Mouse (Mus musculus) cerebellum, postnatal 25 days (tissue): ENCODE measurements at regions not wholly inside any gene's neighbourhood (a gene's known extent, or its start where the extent isn't known, plus 50 kb on each side); places are given as distances from the start of the nearest gene placed in this dataset.

Experiments used
- DNase-seq, 2 experiments: peaks; one replicate each; pipeline ENCODE4 v3.0.0; 2021; ENCODE audit warnings: mixed read lengths in 2 of 2

GRCm38 (mm10) chr10:92225818-92226217 is 496.4 kb downstream of the Nedd1 start:
- no peak for DNase-seq

- DNase-seq = no peak
Observed at GRCm38 (mm10) chr10:92225071-92225470, 497.1 kb downstream of the Nedd1 start.

GRCm38 (mm10) chr10:92219310-92219709 is 502.9 kb downstream of the Nedd1 start:
- no peak for DNase-seq

GRCm38 (mm10) chr10:92170856-92171255 is 551.4 kb downstream of the Nedd1 start:
- no peak for DNase-seq

GRCm38 (mm10) chr10:92166057-92166456 is 556.2 kb downstream of the Nedd1 start:
- DNase-seq = no peak

GRCm38 (mm10) chr10:92164991-92165390 is 557.2 kb downstream of the Nedd1 start:
- peak in 1 of 2 experiments; percentile 4 for DNase-seq

GRCm38 (mm10) chr10:92164648-92164960 is 557.6 kb downstream of the Nedd1 start:
- DNase-seq = no peak

GRCm38 (mm10) chr10:92163851-92164647 is 558.2 kb downstream of the Nedd1 start:
- DNase-seq = no peak

GRCm38 (mm10) chr10:92163071-92163504 is 559.1 kb downstream of the Nedd1 start:
- peak; percentile 7 to 8 for DNase-seq

- peak; percentile 59 to 60 for DNase-seq
Observed at GRCm38 (mm10) chr10:92162473-92163011, 559.7 kb downstream of the Nedd1 start.

- peak in 1 of 2 experiments; percentile 3 for DNase-seq
Observed at GRCm38 (mm10) chr10:92161501-92161900, 560.7 kb downstream of the Nedd1 start.

GRCm38 (mm10) chr10:92146263-92146662 is 576.0 kb downstream of the Nedd1 start:
- DNase-seq = no peak

GRCm38 (mm10) chr10:92135521-92135920 is 586.7 kb downstream of the Nedd1 start:
- no peak for DNase-seq

- no peak for DNase-seq
Observed at GRCm38 (mm10) chr10:92112790-92113189, 609.4 kb downstream of the Nedd1 start.

GRCm38 (mm10) chr10:92106331-92106730 is 615.9 kb downstream of the Nedd1 start:
- DNase-seq = peak in 1 of 2 experiments; percentile 3

GRCm38 (mm10) chr10:92103887-92104286 is 618.3 kb downstream of the Nedd1 start:
- DNase-seq = no peak

GRCm38 (mm10) chr10:92102755-92103154 is 619.5 kb downstream of the Nedd1 start:
- DNase-seq = no peak

GRCm38 (mm10) chr10:92097562-92097961 is 624.7 kb downstream of the Nedd1 start:
- DNase-seq = no peak

GRCm38 (mm10) chr10:92097081-92097480 is 625.1 kb downstream of the Nedd1 start:
- DNase-seq = no peak

GRCm38 (mm10) chr10:92091480-92092395 is 630.5 kb downstream of the Nedd1 start:
- no peak for DNase-seq

- DNase-seq = no peak
Observed at GRCm38 (mm10) chr10:92082111-92082510, 640.1 kb downstream of the Nedd1 start.

GRCm38 (mm10) chr10:92081199-92081598 is 641.0 kb downstream of the Nedd1 start:
- no peak for DNase-seq

- DNase-seq = no peak
Observed at GRCm38 (mm10) chr10:92079421-92079820, 642.8 kb downstream of the Nedd1 start.
